Mouse (Mus musculus) midbrain, embryonic 11.5 days (tissue): Measurements from ENCODE around the gene Sfswap. TPM values are rescaled to one million over a fixed set of nuclear protein-coding genes. Genes with fewer than 3 reads are reported as not detected.
"Not testable (repeated sequence)": the region's sequence is repeated elsewhere in the genome, so short reads cannot be mapped to it uniquely, and the experiment has no call there.

Source experiments
- ATAC-seq: fragments of 200-750 bp; cut with Nextera tagmentation; 2 replicates; pipeline ENCODE4 v1.8.0; 2017; ENCODE audit warnings: moderate TSS enrichment, moderate library complexity; ENCODE audit not compliant: low FRiP score
- DNase-seq: peaks from one replicate; pipeline ENCODE4 v3.0.0; 2015; ENCODE audit warnings: low spot score; ENCODE audit errors: missing footprints
- H3K27ac ChIP-seq: fragments of 300-500 bp; sonication (generic); 2 replicates; pipeline ENCODE4 v1.5.1; 2014; ENCODE audit warnings: low read depth, low read length
- H3K27me3 ChIP-seq: fragments of 300-500 bp; sonication (generic); 2 replicates; pipeline ENCODE4 v1.6.1; 2014; ENCODE audit warnings: mild to moderate bottlenecking, low read length, moderate library complexity, mixed read lengths; ENCODE audit not compliant: control insufficient read depth, insufficient read depth
- H3K36me3 ChIP-seq: fragments of 300-500 bp; sonication (generic); 2 replicates; pipeline ENCODE4 v1.6.1; 2014; ENCODE audit warnings: mild to moderate bottlenecking, low read length, moderate library complexity, mixed read lengths; ENCODE audit not compliant: control insufficient read depth, insufficient read depth
- H3K4me1 ChIP-seq: fragments of 300-500 bp; sonication (generic); 2 replicates; pipeline ENCODE4 v1.6.1; 2014; ENCODE audit warnings: low read length; ENCODE audit not compliant: control insufficient read depth, insufficient read depth
- H3K4me2 ChIP-seq: fragments of 300-500 bp; sonication (generic); 2 replicates; pipeline ENCODE4 v1.6.1; 2014; ENCODE audit warnings: mild to moderate bottlenecking, moderate library complexity
- H3K4me3 ChIP-seq: fragments of 300-500 bp; sonication (generic); 2 replicates; pipeline ENCODE4 v1.5.1; 2014; ENCODE audit warnings: low read depth, low read length
- H3K9ac ChIP-seq: fragments of 300-500 bp; sonication (generic); 2 replicates; pipeline ENCODE4 v1.6.1; 2014; ENCODE audit warnings: low read length
- H3K9me3 ChIP-seq: fragments of 300-500 bp; sonication (generic); 2 replicates; pipeline ENCODE4 v1.6.1; 2016; ENCODE audit warnings: low read length; ENCODE audit not compliant: control insufficient read depth
- WGBS: fragments of 180-500 bp; shearing (Covaris S2); extraction: QIAGEN DNeasy Blood & Tissue Kit; methylation state at CpG from one replicate; pipeline ENCODE4 v1.1.7; 2014; 5-methylcytosine and 5-hydroxymethylcytosine counted together
- polyA plus RNA-seq: library from polyadenylated mRNA; unstranded; fragments of >200 nt; fragmentation: Nextera tagmentation; extraction: Ambion mirVana; gene quantifications from 2 replicates; pipeline ENCODE4 v1.2.1, GENCODE M21; 2014

The Sfswap gene
- polyA plus RNA-seq, 1 experiment from 2014 or later = 43.1 TPM

DNA sequence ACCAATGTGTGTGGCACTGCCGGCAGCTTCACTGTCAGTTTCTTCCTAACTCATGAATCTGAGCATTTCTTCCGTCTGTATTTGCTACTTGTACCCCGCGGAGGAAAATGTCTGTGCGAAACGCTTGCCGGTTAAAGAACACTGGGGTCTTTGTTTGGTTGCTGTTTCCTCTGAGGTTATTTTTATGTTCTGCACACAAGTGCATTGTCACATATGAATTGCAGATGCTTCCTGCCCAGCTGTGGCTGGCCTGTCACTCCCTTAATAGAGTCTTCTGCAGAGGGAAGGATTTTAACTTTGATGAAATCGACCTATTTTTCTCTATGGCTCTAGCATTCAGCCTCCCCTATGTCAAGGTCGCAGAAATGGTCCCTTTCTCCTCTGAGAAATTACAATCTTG is 37.4 kb upstream of the Sfswap start:
- H3K27ac ChIP-seq, H3K27me3 ChIP-seq, H3K4me3 ChIP-seq, H3K9me3 ChIP-seq, H3K4me2 ChIP-seq, DNase-seq, H3K9ac ChIP-seq, H3K4me1 ChIP-seq, ATAC-seq, H3K36me3 ChIP-seq: not testable (repeated sequence)
- 82% methylated on average over 9 of the region's 9 CpGs for whole genome bisulfite sequencing

DNA sequence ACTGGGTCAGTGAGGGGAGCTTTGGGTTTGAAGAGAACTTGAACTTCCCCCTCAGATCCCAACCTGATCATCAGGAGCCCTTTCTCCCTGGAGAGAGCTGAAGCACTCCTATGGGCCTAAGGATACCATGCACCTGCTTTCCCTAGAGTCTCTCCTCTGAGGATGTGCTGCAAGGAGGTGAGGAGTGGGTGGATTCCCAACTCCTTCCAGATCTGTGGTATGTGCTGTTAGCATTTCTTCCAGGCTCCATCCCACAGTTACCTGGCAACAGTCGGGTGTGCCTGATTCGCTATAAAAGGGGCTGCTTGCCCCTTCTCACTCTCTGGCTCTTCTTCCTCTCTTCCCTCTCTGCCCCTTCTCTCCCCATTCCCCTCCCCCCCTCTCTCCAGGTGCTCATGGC is 35.2 kb upstream of the Sfswap start:
- ATAC-seq = no peak
- no peaks in the 10 kb centered on the region for H3K9me3 ChIP-seq
- no peak overlapping the region for H3K4me2 ChIP-seq
- no peak for DNase-seq
- H3K4me3 ChIP-seq = no peak overlapping the region
- H3K36me3 ChIP-seq = no peaks in the 10 kb centered on the region
- no peak overlapping the region for H3K27ac ChIP-seq
- WGBS = 79% methylated on average over 2 of the region's 2 CpGs
- H3K4me1 ChIP-seq = no peaks in the 10 kb centered on the region
- H3K9ac ChIP-seq = no peak overlapping the region
- no peaks in the 10 kb centered on the region for H3K27me3 ChIP-seq

DNA sequence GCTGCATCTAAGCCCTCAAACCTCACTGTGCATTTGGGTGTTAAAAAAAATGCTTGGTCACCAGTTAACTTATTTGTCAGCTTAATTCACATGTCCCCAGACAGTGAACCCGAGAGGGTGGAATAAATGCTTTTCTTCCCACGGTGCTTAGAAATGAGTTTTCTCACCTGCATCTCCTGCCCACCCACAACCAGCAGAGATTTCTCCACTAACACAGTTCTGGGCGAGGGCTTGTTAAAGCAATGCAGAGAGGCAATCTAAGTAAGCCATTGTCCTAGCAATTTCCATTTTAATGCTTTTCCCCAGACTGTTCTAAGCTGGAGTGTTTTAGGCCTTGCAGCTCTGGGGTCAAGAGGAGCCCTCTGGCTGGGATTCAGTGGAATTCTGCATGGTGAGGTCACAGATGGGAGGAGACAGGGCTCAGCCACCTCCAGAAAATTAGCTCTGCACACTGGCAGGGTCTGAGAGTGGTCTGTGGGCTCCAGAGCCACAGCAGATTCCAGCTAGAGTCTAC is 25.4 kb upstream of the Sfswap start:
- H3K4me1 ChIP-seq = no peaks in the 10 kb centered on the region
- no peaks in the 10 kb centered on the region for H3K27me3 ChIP-seq
- no peak overlapping the region for H3K4me2 ChIP-seq
- no peak overlapping the region for H3K27ac ChIP-seq
- H3K9ac ChIP-seq = no peak overlapping the region
- no peak overlapping the region for H3K4me3 ChIP-seq
- no peaks in the 10 kb centered on the region for H3K36me3 ChIP-seq
- ATAC-seq = no peak
- 59% methylated on average over 3 of the region's 3 CpGs for WGBS
- no peak for DNase-seq
- H3K9me3 ChIP-seq = no peaks in the 10 kb centered on the region

GRCm38 (mm10) chr5:129489879-129490278 is 11.1 kb upstream of the Sfswap start:
- Histone ChIP-seq H3K9me3 (no peaks in the 10 kb centered on the region), H3K27ac (no peak overlapping the region), H3K4me1 (no peaks in the 10 kb centered on the region), H3K27me3 (no peaks in the 10 kb centered on the region), H3K4me2 (no peak overlapping the region), H3K9ac (no peak overlapping the region), H3K36me3 (no peaks in the 10 kb centered on the region), H3K4me3 (no peak overlapping the region)
- ATAC-seq (no peak), DNase-seq (no peak)
- WGBS = 53% methylated on average over 10 of the region's 10 CpGs

DNA sequence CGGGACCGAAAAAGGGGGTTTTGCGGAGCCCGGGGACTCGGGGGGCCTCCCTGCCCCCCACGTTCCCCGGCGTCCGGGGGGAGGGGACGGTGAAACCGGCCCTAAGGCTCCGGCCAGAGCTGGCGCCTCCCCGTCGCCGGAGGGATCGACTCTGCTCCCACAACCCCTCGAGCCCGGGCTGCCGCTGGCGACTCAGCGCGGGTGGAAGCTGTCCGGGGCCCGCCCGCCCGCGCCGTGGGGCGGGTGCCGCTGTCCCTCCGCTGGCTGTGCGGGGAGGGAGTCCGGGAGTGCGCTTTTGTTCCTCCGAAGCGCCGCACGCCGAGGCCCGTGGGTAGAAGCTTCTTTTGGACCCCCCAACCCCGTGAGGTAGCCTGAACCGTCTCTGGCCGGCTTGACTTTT is 650 bp downstream of the Sfswap start:
- H3K27ac ChIP-seq = no peak overlapping the region

GRCm38 (mm10) chr5:129506886-129507285 is 5.9 kb downstream of the Sfswap start:
- Histone ChIP-seq H3K4me3 (no peak overlapping the region), H3K9ac (no peak overlapping the region), H3K36me3 (peaks cover 26% of the 10 kb centered on the region), H3K9me3 (no peaks in the 10 kb centered on the region), H3K27ac (no peak overlapping the region), H3K4me1 (peaks cover 8% of the 10 kb centered on the region), H3K27me3 (no peaks in the 10 kb centered on the region), H3K4me2 (no peak overlapping the region)
- no peak for DNase-seq
- no peak for ATAC-seq
- 87% methylated on average over 4 of the region's 4 CpGs for WGBS

More for the DNA sequence above, 650 bp downstream of the Sfswap start:
- DNase-seq (no peak), ATAC-seq (peak; percentile 63; the same call in 1 of the 2 replicates)
- peak overlapping the region; percentile 89 for H3K4me2 ChIP-seq
- H3K4me1 ChIP-seq = peaks cover 12% of the 10 kb centered on the region
- WGBS = under 1% methylated on average over 43 of the region's 44 CpGs
- H3K4me3 ChIP-seq = peak overlapping the region; percentile 100
- no peaks in the 10 kb centered on the region for H3K27me3 ChIP-seq
- no peaks in the 10 kb centered on the region for H3K9me3 ChIP-seq
- peak overlapping the region; percentile 95 for H3K9ac ChIP-seq
- peaks cover 14% of the 10 kb centered on the region for H3K36me3 ChIP-seq

- peaks cover 31% of the 10 kb centered on the region for H3K36me3 ChIP-seq
- H3K9me3 ChIP-seq = no peaks in the 10 kb centered on the region
- H3K4me2 ChIP-seq = no peak overlapping the region
- no peak for ATAC-seq
- no peaks in the 10 kb centered on the region for H3K4me1 ChIP-seq
- WGBS = 97% methylated on average over 4 of the region's 4 CpGs
- H3K27ac ChIP-seq = no peak overlapping the region
- no peak overlapping the region for H3K4me3 ChIP-seq
- H3K9ac ChIP-seq = no peak overlapping the region
- no peaks in the 10 kb centered on the region for H3K27me3 ChIP-seq
- DNase-seq = no peak
Measured at GRCm38 (mm10) chr5:129518180-129518579, 17.2 kb downstream of the Sfswap start.

- H3K4me2 ChIP-seq = no peak overlapping the region
- no peak overlapping the region for H3K4me3 ChIP-seq
- no peaks in the 10 kb centered on the region for H3K9me3 ChIP-seq
- H3K4me1 ChIP-seq = no peaks in the 10 kb centered on the region
- no peak overlapping the region for H3K9ac ChIP-seq
- no peak overlapping the region for H3K27ac ChIP-seq
- WGBS = 85% methylated on average over 1 of the region's 1 CpGs
- H3K27me3 ChIP-seq = no peaks in the 10 kb centered on the region
- DNase-seq (no peak), ATAC-seq (no peak)
- H3K36me3 ChIP-seq = peaks cover 27% of the 10 kb centered on the region
Measured at GRCm38 (mm10) chr5:129518786-129519185, 17.8 kb downstream of the Sfswap start.

DNA sequence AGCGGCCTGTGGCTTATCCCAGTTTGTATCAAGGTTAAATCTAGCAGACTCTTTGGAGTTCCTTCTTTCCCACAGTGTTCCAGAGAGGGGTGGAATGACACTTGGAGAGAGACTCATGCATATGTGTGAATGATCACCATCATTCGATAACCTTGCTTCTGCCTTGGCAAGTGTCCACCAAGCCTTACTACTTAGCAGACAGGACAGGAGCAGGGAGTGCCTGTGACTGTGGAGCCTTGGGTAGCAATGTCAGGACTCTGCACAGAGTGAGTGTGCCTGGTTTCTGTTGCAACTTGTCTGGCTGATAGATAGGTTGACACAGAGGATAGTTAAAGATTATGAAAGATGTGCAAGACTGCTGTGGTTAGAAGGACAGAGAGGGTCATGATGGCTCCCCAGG is 18.6 kb downstream of the Sfswap start:
- H3K27ac ChIP-seq = no peak overlapping the region
- H3K9ac ChIP-seq = no peak overlapping the region
- H3K4me1 ChIP-seq = no peaks in the 10 kb centered on the region
- no peak overlapping the region for H3K4me3 ChIP-seq
- H3K27me3 ChIP-seq = no peaks in the 10 kb centered on the region
- no peaks in the 10 kb centered on the region for H3K9me3 ChIP-seq
- peaks cover 23% of the 10 kb centered on the region for H3K36me3 ChIP-seq
- no peak for DNase-seq
- ATAC-seq = no peak
- WGBS = 99% methylated on average over 2 of the region's 2 CpGs
- H3K4me2 ChIP-seq = no peak overlapping the region
